Mouse (Mus musculus) olfactory bulb, adult 2 months (tissue): ENCODE results near the gene Tshz2.

Experiments
- CTCF ChIP-seq: fragments of 200-500 bp; IDR thresholded peaks from 2 replicates; pipeline ENCODE4 v1.5.1; 2012; ENCODE audit warnings: low read depth, mild to moderate bottlenecking, low read length, moderate library complexity; ENCODE audit not compliant: insufficient read depth
- POLR2A ChIP-seq: fragments of 200-500 bp; IDR thresholded peaks from 2 replicates; pipeline ENCODE4 v1.6.1; 2012; ENCODE audit warnings: mild to moderate bottlenecking, low read depth, low read length, moderate library complexity; ENCODE audit not compliant: insufficient read depth

- no peak for TF ChIP-seq CTCF
- no peak for TF ChIP-seq POLR2A
Measured at GRCm38 (mm10) chr2:169740996-169741395, 108.2 kb downstream of the Tshz2 start.
